Mouse (Mus musculus) retina, adult 2 months (tissue): ENCODE measurements around the gene Znrf2.
"Not testable (repeated sequence)": the region's sequence is repeated elsewhere in the genome, so short reads cannot be mapped to it uniquely, and the experiment has no call there.

Experiments used
- DNase-seq: peaks from one replicate; pipeline ENCODE4 v3.0.0-alpha.2; 2012; ENCODE audit warnings: low read depth, low spot score

The Znrf2 gene

DNA sequence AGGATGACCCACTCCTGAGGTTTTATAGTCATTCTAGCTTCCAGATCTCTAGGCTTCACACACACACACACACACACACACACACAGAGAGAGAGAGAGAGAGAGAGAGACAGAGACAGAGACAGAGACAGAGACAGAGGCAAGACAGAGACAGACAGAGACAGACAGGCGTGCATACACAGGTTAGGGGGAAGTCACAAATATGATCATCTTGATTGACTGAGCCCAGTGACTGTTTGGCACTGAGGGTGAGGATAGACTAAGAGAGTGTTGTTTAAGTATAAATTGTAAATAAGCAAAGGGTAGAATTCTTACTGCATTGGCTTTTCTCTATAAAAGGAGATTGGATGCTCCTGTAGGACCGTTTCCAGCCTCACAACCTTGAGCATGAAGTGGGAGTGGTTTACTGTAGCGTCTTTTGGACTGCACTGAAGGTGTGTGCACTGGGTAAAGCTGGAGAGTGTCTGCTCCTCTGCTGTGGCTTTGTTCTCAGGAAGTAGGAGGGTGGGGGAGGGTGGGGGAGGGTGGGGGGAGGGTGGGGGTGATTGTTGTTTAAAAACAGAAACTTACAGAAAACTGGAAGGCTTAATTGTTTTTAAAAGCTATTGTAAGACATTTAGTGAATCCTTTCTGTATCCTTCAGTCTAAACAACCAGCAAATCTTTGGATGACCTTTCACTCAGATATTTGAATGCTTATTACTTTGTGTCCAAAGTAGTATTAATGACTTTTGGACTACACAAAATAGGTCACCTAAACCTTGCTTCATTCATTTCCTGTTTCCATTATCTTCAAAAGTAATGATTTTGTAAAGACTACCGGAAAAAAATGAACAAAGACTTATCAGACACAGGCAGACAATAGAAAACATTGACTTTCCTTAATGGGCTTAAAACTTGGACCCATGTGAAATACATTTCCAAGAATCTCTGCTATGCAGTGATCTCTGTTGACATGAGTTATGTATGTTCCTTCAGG lies 32.8 kb downstream of the Znrf2 start:
- DNase-seq = no peak

GRCm38 (mm10) chr6:54851778-54852177 lies 35.1 kb downstream of the Znrf2 start:
- no peak for DNase-seq

- no peak for DNase-seq
These were observed 36.0 kb downstream of the Znrf2 start for GRCm38 (mm10) chr6:54852669-54853068.

- DNase-seq = no peak
These were observed 38.1 kb downstream of the Znrf2 start for GRCm38 (mm10) chr6:54854859-54855258.

DNA sequence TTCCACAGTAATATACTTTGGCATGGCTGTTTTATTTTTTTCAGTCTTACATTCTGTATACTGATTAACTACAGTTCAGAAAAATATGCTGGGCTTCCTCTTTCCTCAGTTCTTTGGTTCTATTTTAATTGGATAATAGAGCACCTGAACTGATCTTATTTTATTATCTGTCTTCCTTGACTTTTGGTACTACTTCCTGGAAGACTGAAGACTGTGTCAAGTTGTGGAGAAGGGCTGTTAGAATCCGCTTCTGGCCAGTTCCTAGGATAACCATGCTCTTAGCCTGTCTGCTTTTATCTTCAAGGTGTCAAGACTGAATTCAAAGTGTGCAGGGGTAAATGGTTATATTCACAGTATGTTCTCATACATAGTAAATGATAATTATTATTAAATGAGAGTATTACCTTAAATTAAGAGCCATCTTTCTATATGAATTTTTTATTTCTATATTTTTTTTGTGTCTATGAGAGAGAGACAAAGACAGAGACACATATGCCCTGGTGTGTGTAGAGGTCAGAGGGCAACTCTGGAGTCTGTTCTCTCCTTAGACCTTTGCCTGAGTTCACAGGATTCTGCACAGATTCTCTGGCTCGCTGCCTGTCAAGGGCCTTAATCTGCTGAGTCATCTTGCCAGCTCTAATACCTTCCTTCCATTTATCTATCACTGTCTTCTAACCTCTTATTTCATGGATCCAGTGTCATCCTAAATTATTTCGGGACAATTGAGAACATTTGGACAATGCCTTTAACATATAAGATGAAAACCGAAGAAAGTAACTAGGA lies 39.3 kb downstream of the Znrf2 start:
- no peak for DNase-seq

DNA sequence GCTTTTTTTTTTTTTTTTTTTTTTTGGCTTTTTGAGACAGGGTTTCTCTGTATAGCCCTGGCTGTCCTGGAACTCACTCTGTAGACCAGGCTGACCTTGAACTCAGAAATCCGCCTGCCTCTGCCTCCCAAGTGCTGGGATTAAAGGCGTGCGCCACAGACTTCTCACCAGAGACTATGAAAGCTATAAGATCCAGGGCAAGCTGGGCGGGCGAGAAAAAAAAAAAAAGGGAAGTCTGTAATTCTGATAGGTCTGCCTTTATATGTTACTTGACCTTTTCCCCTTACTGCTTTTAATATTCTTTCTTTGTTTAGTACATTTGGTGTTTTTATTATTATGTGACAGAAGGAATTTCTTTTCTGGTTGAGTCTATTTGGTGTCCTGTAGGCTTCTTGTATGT lies 42.4 kb downstream of the Znrf2 start:
- DNase-seq = not testable (repeated sequence)

DNA sequence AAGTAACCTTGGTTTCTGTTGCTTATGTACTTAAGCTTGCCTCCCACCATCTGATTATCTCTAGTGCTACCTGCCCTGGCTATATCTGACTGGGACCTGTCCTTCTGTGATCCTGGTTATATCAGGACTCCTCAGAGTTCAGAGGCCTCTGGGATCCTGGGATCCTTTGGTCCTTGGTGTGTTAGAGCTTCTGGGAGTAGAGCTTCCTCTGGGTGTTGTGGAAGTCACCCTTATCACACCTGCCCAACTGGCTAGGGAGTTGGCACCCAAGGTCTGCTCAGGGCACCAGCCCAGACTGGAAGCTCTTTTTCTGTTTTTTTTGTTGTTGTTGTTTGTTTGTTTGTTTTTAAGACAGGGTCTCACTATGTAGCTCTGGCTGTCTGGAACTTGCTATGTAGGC lies 43.5 kb downstream of the Znrf2 start:
- DNase-seq = no peak

- no peak for DNase-seq
These were observed 50.2 kb downstream of the Znrf2 start for GRCm38 (mm10) chr6:54866731-54867410.

GRCm38 (mm10) chr6:54867411-54867745 lies 50.7 kb downstream of the Znrf2 start:
- DNase-seq = no peak

DNA sequence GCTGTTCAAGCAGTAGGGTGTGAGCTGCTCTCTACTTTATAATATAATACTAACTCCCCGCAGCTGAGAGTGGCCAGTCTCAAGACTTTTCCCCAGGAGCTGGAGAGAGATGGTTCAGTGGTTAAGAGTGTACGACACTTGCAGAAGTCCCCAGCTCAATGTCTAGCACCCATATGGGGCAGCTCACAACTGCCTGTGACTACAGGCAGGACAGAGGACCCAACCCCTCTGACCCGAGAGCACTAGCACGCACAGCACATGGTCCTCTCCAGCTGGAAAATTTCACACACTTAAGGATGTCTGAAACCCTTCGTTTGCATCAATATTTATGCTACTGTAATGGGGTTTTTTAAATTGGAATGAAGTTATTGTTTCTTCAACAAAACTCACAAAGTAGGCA lies 56.3 kb downstream of the Znrf2 start:
- no peak for DNase-seq

GRCm38 (mm10) chr6:54876782-54877181 lies 60.1 kb downstream of the Znrf2 start:
- DNase-seq = no peak

DNA sequence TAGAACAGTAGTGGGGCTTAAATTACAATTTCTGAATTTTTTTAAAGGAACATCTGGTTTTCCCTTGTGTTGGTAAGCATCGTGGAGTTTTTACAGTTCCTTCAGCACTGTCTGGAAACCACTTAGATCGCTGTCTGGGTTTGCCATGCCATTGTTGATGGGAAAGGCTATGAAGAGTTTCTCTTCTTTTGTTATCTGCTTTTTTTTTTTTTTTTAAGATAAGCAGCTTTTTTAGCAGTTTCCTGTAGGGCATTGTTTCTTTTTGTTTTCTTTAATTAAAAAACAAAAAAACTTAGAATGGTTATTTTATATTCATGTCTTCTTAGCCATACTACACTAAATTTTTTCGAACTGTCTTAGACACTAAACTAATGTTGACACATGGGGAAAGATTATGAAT lies 60.9 kb downstream of the Znrf2 start:
- no peak for DNase-seq

- DNase-seq = no peak
These were observed 61.8 kb downstream of the Znrf2 start for GRCm38 (mm10) chr6:54878546-54878945.

DNA sequence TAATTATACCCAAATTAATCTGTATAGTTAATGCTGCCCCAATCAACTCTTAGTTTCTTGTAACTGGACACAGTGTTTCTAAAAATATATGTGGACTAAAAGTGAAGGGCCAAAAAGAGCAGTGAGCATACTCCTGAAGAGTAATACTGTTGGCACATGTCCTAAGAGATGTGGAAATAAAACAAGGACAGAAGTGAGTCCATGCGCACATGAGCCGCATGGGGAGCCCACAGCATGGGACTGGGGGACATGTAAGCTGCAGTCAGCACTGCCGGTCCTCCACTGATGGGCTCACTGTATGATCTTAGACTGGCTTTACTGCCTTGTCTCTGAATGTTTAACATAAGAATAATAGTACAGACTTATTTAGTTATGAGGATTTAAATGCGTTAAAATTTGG lies 63.4 kb downstream of the Znrf2 start:
- DNase-seq = no peak

DNA sequence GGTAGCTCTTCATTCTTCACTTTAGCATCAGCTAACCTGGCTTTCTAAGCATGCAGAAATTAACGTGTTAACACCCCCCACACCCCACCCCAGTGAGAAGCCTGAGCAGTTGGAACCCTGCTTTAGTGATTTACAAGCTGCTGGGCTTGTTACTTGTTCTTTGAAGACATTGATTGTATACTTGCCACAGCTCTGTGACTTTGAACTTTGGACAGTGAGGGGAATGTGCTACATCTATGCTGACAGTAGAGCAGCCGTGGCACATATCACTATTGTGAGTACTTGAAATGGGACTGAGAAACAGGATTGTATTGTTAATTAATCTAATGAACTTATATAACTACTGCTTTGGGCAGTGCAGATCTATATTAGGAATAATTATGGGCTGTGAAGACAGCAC lies 66.7 kb downstream of the Znrf2 start:
- no peak for DNase-seq

GRCm38 (mm10) chr6:54886195-54886594 lies 69.5 kb downstream of the Znrf2 start:
- DNase-seq = no peak

DNA sequence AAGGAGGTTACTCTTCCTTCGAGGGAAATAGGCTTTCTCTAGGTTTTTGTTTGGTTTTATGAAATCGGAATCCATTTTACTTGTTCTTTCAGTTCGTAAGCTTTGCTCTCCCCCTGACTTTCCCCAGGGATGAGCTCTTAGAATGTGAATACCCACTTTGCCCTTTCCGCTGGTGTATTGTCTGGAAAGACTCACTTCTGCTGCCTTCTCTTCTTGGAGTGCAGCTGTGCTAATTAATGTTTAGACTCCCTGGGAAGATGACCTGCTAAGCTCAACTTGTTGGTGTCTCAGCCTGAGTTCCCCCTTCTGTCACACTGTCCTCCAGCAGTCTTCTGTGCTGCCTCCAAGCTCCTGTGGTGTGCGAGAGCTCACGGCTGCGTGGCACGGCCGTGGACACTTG lies 73.5 kb downstream of the Znrf2 start:
- DNase-seq = no peak

- no peak for DNase-seq
These were observed 74.7 kb downstream of the Znrf2 start for GRCm38 (mm10) chr6:54891384-54891783.

GRCm38 (mm10) chr6:54900256-54900655 lies 83.5 kb downstream of the Znrf2 start:
- DNase-seq = no peak

DNA sequence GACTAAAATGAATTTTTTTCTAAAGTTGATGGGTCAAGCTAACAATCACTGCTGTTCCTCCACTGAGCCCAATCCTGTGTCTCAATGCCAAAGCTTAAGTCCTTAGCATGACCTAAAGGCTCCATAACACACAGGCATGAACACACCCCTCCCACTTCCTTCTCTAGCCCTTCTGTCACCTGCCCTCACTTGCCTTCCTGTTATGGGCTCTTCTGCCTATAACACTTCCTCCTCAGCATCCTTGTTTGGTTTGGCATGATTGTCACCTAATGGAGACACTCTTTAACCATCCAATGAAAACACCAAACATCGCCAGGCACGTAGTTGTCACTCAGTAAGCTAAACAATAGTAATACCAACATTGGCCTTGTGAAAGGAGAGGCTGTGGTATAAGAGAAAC lies 85.8 kb downstream of the Znrf2 start:
- no peak for DNase-seq

GRCm38 (mm10) chr6:54906053-54907040 lies 89.6 kb downstream of the Znrf2 start:
- DNase-seq = no peak
